Mouse (Mus musculus) bone marrow macrophage, adult 2 months (primary cell): ENCODE measurements around the gene Trappc10. TPM values are rescaled to one million over a fixed set of nuclear protein-coding genes. Genes with fewer than 3 reads are reported as not detected.

Experiments used
- H3K27ac ChIP-seq: 2 replicates; pipeline ENCODE4 v1.5.1; 2012; ENCODE audit warnings: low read depth, low read length; ENCODE audit not compliant: insufficient read depth
- H3K4me1 ChIP-seq: 2 replicates; pipeline ENCODE4 v1.6.1; 2012; ENCODE audit warnings: low read length; ENCODE audit not compliant: control insufficient read depth, insufficient read depth
- H3K4me3 ChIP-seq: 2 replicates; pipeline ENCODE4 v1.5.1; 2012; ENCODE audit warnings: mild to moderate bottlenecking, low read length, moderate library complexity; ENCODE audit not compliant: insufficient read depth
- CTCF ChIP-seq: IDR thresholded peaks from 2 replicates; pipeline ENCODE4 v1.5.1; 2012; ENCODE audit warnings: low read depth, mild to moderate bottlenecking, low read length, moderate library complexity
- POLR2A ChIP-seq: IDR thresholded peaks from 2 replicates; pipeline ENCODE4 v1.6.1; 2012; ENCODE audit warnings: mild to moderate bottlenecking, low read depth, low read length, borderline replicate concordance
- polyA plus RNA-seq: library from polyadenylated mRNA; stranded (reverse); fragments of >200 nt; gene quantifications from 2 replicates; pipeline ENCODE4 v1.2.4, GENCODE M21; 2012; ENCODE audit not compliant: missing spikeins, insufficient read depth, insufficient read length

The Trappc10 gene
- polyA plus RNA-seq, 1 experiment = 29.6 TPM

DNA sequence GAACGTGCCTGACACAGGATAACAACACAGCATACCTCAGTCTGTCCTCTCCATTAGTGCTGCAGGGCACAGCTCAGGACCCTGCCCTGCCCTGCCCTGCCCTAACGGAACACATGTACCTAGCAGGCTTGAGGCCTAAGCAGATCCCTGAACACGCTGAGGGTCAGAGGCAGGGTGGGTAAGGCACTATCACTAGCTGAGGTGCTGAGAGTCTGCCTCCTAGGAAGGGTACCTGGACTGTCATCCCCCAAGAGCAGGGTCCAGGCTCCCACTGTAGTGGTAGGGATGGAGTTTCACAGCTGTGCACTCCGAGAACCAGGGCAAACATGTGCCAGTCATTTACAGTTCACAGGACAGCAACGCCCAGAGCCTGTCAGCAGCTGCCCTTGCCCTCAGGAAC, 70.0 kb downstream of the Trappc10 start:
- Histone ChIP-seq H3K27ac (no peak overlapping the region), H3K4me3 (no peak overlapping the region), H3K4me1 (peaks cover 6% of the 10 kb centered on the region)
- TF ChIP-seq POLR2A (no peak), CTCF (no peak)

DNA sequence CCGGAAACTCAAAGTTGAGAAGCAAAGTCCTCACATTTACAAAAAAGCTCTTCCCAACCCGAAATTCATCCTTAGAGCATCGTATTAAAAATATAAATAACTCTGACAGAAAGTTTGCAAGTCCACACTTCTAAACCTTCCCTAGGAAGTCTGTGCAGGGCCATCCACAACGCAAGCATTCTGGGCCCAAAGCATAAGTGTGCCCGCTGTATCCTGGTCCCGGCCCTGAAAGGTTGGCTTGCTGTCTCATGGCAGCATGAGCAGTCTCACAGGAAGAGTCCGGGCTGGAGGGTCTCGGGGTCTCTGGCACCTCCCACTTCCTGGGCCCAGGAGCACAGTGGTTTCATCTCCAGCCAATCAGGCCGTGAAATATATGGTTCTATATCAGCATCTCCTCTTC, 72.9 kb downstream of the Trappc10 start:
- TF ChIP-seq POLR2A (no peak), CTCF (no peak)
- Histone ChIP-seq H3K4me1 (peaks cover 14% of the 10 kb centered on the region), H3K27ac (no peak overlapping the region), H3K4me3 (no peak overlapping the region)

GRCm38 (mm10) chr10:78171057-78171456, 73.4 kb downstream of the Trappc10 start:
- Histone ChIP-seq H3K27ac (no peak overlapping the region), H3K4me3 (no peak overlapping the region), H3K4me1 (peaks cover 14% of the 10 kb centered on the region)
- no peak for TF ChIP-seq POLR2A
- no peak for TF ChIP-seq CTCF

- Histone ChIP-seq H3K27ac (no peak overlapping the region), H3K4me3 (0 out of 2 replicates have a peak overlapping the region, but pooled peaks have one; percentile 64), H3K4me1 (peaks cover 14% of the 10 kb centered on the region)
- TF ChIP-seq CTCF = no peak
- no peak for TF ChIP-seq POLR2A
These were observed 74.0 kb downstream of the Trappc10 start for GRCm38 (mm10) chr10:78170445-78170844.

DNA sequence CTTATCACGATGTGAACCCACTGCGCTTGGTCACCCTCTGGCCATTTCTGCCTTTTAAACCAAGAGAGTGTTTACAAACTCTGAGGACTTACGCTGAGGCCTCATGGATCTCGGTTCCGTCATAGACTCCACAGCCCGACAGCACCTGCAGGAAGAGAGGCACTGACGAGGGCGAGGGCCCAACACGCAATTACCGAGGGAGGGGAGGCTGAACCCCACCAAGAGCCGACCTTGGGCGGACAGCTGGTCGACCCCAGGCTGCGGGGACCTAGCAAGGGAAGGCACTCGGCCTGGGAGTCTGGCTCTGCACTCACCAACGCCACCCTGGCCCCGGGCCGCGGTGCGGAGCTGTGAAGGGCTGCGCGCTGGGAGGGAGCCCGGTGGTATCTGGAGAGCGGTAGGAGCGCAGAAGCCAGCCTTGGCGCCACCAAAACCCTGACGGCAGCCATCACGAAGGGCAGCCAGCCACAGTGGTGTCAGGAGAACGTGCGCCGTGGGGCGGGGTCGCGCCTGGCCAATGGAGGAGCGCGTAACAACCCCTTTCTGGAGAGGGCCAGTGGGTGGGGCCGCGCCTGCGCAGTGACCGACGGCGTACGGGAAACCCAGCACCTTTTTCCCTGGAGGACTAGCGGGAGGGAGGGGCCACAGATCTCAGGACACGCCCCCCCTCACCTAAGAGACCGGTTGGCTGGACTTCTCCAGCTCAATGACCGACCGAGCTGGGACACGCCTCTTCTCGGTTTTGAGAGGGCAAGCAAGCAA, 75.0 kb downstream of the Trappc10 start, which contains the start of gene D10Jhu81e:
TSS of gene D10Jhu81e (minus strand) at position 502 of the 762 bp plus-strand sequence.
- Histone ChIP-seq H3K4me3 (peak within 1 kb of the TSS; percentile 74), H3K27ac (no peak within 1 kb of the TSS), H3K4me1 (peaks cover 14% of the 10 kb centered on the region)
- TF ChIP-seq CTCF (no peak), POLR2A (no peak)

GRCm38 (mm10) chr10:78168792-78169191, 75.6 kb downstream of the Trappc10 start:
- peak overlapping the region; percentile 74 for H3K4me3 ChIP-seq
- no peak overlapping the region for H3K27ac ChIP-seq
- TF ChIP-seq POLR2A (no peak), CTCF (no peak)
- H3K4me1 ChIP-seq = peaks cover 14% of the 10 kb centered on the region

DNA sequence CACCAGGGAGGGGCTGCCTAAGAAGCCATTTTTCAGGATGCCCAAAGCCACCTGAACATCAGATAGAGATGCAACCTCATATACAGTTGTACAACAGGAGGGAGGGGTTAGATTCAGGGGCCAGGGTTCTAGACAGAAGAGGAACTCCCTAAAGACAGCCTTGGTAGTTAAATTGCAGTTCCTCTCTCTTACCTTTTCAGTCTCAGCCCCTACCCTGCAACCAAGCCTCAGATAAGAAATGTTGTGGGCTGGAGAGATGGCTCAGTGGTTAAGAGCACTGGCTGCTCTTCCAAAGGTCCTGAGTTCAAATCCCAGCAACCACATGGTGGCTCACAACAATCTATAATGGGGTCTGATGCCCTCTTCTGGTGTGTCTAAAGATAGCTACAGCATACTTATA, 76.7 kb downstream of the Trappc10 start:
- no peak for TF ChIP-seq POLR2A
- no peak for TF ChIP-seq CTCF
- Histone ChIP-seq H3K4me1 (peaks cover 14% of the 10 kb centered on the region), H3K27ac (no peak overlapping the region), H3K4me3 (no peak overlapping the region)

GRCm38 (mm10) chr10:78167333-78167732, 77.1 kb downstream of the Trappc10 start:
- TF ChIP-seq CTCF (no peak), POLR2A (no peak)
- Histone ChIP-seq H3K27ac (no peak overlapping the region), H3K4me1 (peaks cover 14% of the 10 kb centered on the region), H3K4me3 (no peak overlapping the region)

DNA sequence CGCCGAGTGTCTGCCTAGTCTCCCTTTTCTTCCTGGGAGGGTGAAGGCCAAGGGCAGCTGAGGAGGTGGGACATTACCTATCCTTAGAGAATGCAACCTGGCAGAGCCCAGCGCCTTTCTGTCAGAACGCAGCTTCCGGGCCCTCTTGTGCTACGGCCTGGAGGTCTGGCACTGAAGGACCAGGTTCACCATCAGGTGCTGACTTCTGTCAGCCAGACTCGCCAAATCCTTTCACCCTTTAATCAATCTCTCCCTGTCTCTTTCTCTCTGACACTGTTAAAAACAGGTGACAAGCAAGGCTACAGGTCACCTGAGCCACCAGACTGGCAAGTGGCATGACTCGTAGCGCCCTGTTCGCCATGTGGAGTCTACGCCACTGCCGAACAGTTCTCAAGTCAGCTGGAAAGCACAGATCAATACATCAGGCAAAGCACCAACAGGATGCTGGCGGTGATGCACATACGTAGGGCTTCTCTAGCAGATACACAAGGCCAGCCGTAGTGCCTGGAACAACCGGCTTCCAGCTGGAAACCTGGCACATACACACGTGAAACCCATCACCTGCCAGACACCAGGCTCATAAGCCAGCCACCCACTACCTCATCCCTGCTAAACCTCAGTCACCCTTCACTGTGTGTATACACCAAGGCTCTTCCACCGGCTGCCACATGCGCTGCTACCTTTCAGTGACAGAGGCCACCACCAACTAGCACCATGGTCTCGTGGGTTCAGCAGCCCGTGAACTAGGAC, 79.0 kb downstream of the Trappc10 start:
- TF ChIP-seq POLR2A = no peak
- no peak for TF ChIP-seq CTCF
- Histone ChIP-seq H3K4me3 (no peak overlapping the region), H3K4me1 (peaks cover 19% of the 10 kb centered on the region), H3K27ac (no peak overlapping the region)

- no peak overlapping the region for H3K27ac ChIP-seq
- no peak for TF ChIP-seq POLR2A
- no peak for TF ChIP-seq CTCF
- no peak overlapping the region for H3K4me3 ChIP-seq
- H3K4me1 ChIP-seq = peaks cover 19% of the 10 kb centered on the region
These were observed 79.7 kb downstream of the Trappc10 start for GRCm38 (mm10) chr10:78164786-78165185.
